ENCODE assay signal across 8 mouse cellular contexts in genomic region chr10:70099052-70099451, GRCm38 (mm10). TPM values are rescaled to one million over a fixed set of nuclear protein-coding genes. Genes with fewer than 3 reads are reported as not detected.
A peak's percentile ranks its signal among the peaks of the same experiment; 100 is the strongest.
DNase-seq lines count a peak whose midpoint lies in the region; ATAC-seq and TF ChIP-seq lines count a peak whose summit lies in the region.

No protein-coding gene starts in this region.

- H3K36me3 ChIP-seq in heart, embryonic 15.5 days = peaks cover 5% of the 10 kb centered on the region; the same call in 1 of the 2 replicates
- no peaks in the 10 kb centered on the region; the same call in 1 of the 2 replicates for H3K36me3 ChIP-seq in embryonic facial prominence, embryonic 11.5 days (replicated peaks; ENCODE audit: control insufficient read depth, insufficient read depth, low read depth, low read length)
- no peaks in the 10 kb centered on the region for H3K36me3 ChIP-seq in hindbrain, postnatal 0 days (ENCODE audit: insufficient read depth, low read length)
- H3K36me3 ChIP-seq in midbrain, embryonic 16.5 days (ENCODE audit: control insufficient read depth, insufficient read depth, low read length) = 0 out of 2 replicates have a peak, but pooled peaks cover 2% of the 10 kb centered on the region

- DNase-seq in heart, adult 9 months (ENCODE audit: low spot score in 2 of 2) = no peak
- DNase-seq in embryonic facial prominence, embryonic 11.5 days (ENCODE audit: low spot score) = no peak
- no peak for DNase-seq in hindbrain, postnatal 0 days (ENCODE audit: low spot score)
- DNase-seq in spleen, postnatal 10 days (ENCODE audit: low spot score in 2 of 2) = no peak
- DNase-seq in kidney, adult 18-20 months = no peak
- no peak for DNase-seq in kidney, postnatal 36 days

- 15% methylated on average over 8 of the region's 8 CpGs for WGBS in heart, embryonic 15.5 days
- 21% methylated on average over 8 of the region's 8 CpGs for WGBS in embryonic facial prominence, embryonic 11.5 days
- WGBS in hindbrain, postnatal 0 days = 26% methylated on average over 8 of the region's 8 CpGs
- 27% methylated on average over 8 of the region's 8 CpGs for WGBS in midbrain, embryonic 16.5 days

- H3K27ac ChIP-seq in heart, embryonic 15.5 days = peak overlapping the region; percentile 89
- H3K27ac ChIP-seq in embryonic facial prominence, embryonic 11.5 days (replicated peaks; ENCODE audit: low read depth, low read length) = no peak overlapping the region
- peak overlapping the region; percentile 87 for H3K27ac ChIP-seq in hindbrain, postnatal 0 days
- H3K27ac ChIP-seq in midbrain, embryonic 16.5 days (ENCODE audit: low read length) = peak overlapping the region; percentile 90

- H3K4me2 ChIP-seq in heart, embryonic 15.5 days = peak overlapping the region; percentile 85
- H3K4me2 ChIP-seq in embryonic facial prominence, embryonic 11.5 days (ENCODE audit: low read depth, low read length) = peak overlapping the region; percentile 94
- H3K4me2 ChIP-seq in hindbrain, postnatal 0 days (ENCODE audit: low read depth, low read length) = peak overlapping the region; percentile 92
- H3K4me2 ChIP-seq in midbrain, embryonic 16.5 days (ENCODE audit: low read length) = peak overlapping the region; percentile 72

- peak overlapping the region; percentile 76 for H3K4me3 ChIP-seq in heart, embryonic 15.5 days
- H3K4me3 ChIP-seq in embryonic facial prominence, embryonic 11.5 days (ENCODE audit: low read depth, low read length) = peak overlapping the region; percentile 93
- peak overlapping the region; percentile 99 for H3K4me3 ChIP-seq in hindbrain, postnatal 0 days (ENCODE audit: low read length)
- peak overlapping the region; percentile 67 for H3K4me3 ChIP-seq in midbrain, embryonic 16.5 days (ENCODE audit: low read depth, low read length)

- H3K9me3 ChIP-seq in heart, embryonic 15.5 days (replicated peaks) = 0 out of 2 replicates have a peak, but pooled peaks cover 3% of the 10 kb centered on the region
- no peaks in the 10 kb centered on the region for H3K9me3 ChIP-seq in embryonic facial prominence, embryonic 11.5 days (replicated peaks; ENCODE audit: control insufficient read depth, low read length)
- no peaks in the 10 kb centered on the region for H3K9me3 ChIP-seq in hindbrain, postnatal 0 days (ENCODE audit: low read length)
- H3K9me3 ChIP-seq in midbrain, embryonic 16.5 days (replicated peaks; ENCODE audit: control insufficient read depth, low read length, poor library complexity, severe bottlenecking) = no peaks in the 10 kb centered on the region

- ATAC-seq in heart, embryonic 15.5 days (replicated peaks; ENCODE audit: insufficient number of reproducible peaks, insufficient read depth, low FRiP score, low read depth) = no peak
- no peak for ATAC-seq in embryonic facial prominence, embryonic 11.5 days (replicated peaks; ENCODE audit: insufficient number of reproducible peaks, low FRiP score, low TSS enrichment, low read depth)
- ATAC-seq in hindbrain, postnatal 0 days = no peak
- no peak for ATAC-seq in midbrain, embryonic 16.5 days

- H3K9ac ChIP-seq in heart, embryonic 15.5 days = peak overlapping the region; percentile 84
- H3K9ac ChIP-seq in embryonic facial prominence, embryonic 11.5 days (replicated peaks; ENCODE audit: low read length) = 0 out of 2 replicates have a peak overlapping the region, but pooled peaks have one; percentile 2
- H3K9ac ChIP-seq in hindbrain, postnatal 0 days (replicated peaks; ENCODE audit: low read length) = peak overlapping the region; percentile 89
- peak overlapping the region; percentile 81 for H3K9ac ChIP-seq in midbrain, embryonic 16.5 days (ENCODE audit: low read depth, low read length)

- H3K4me1 ChIP-seq in heart, embryonic 15.5 days (replicated peaks) = peaks cover 34% of the 10 kb centered on the region
- peaks cover 4% of the 10 kb centered on the region; the same call in 1 of the 2 replicates for H3K4me1 ChIP-seq in embryonic facial prominence, embryonic 11.5 days (ENCODE audit: control insufficient read depth, insufficient read depth, low read length)
- peaks cover 12% of the 10 kb centered on the region for H3K4me1 ChIP-seq in hindbrain, postnatal 0 days (ENCODE audit: insufficient read depth, low read length)
- H3K4me1 ChIP-seq in midbrain, embryonic 16.5 days (ENCODE audit: control insufficient read depth, insufficient read depth, low read length) = peaks cover 30% of the 10 kb centered on the region

- no peaks in the 10 kb centered on the region for H3K27me3 ChIP-seq in heart, embryonic 15.5 days
- no peaks in the 10 kb centered on the region for H3K27me3 ChIP-seq in embryonic facial prominence, embryonic 11.5 days (ENCODE audit: control insufficient read depth, insufficient read depth, low read length)
- H3K27me3 ChIP-seq in hindbrain, postnatal 0 days (ENCODE audit: insufficient read depth, low read length) = no peaks in the 10 kb centered on the region
- H3K27me3 ChIP-seq in midbrain, embryonic 16.5 days (ENCODE audit: control insufficient read depth, insufficient read depth, low read depth, low read length) = no peaks in the 10 kb centered on the region

- TF ChIP-seq CTCF in hindbrain, postnatal 0 days (IDR thresholded peaks at IDR 0.05; ENCODE audit: low read depth) = no peak

RNA-seq across cellular contexts. Expression of gene Ccdc6, which starts 2.1 kb away (rescaled TPM):
- polyA plus RNA-seq in heart, embryonic 15.5 days (2015; fragmentation: Nextera tagmentation; extraction: Ambion mirVana) = 13.8 and 15.7 TPM in 2 replicates
- polyA plus RNA-seq in embryonic facial prominence, embryonic 11.5 days (2014; fragmentation: Nextera tagmentation; extraction: Ambion mirVana) = 20.2 and 20.8 TPM in 2 replicates
- total RNA-seq in hindbrain, postnatal 0 days (2014; rRNA removed) = 28.0 and 29.7 TPM in 2 replicates
- polyA plus RNA-seq in hindbrain, postnatal 0 days (2015; fragmentation: Nextera tagmentation; extraction: Ambion mirVana) = 22.6 and 22.9 TPM in 2 replicates
- polyA plus RNA-seq in midbrain, embryonic 16.5 days (2015; fragmentation: Nextera tagmentation; extraction: Ambion mirVana) = 22.1 and 26.1 TPM in 2 replicates

Comparison
In these comparisons a context has a peak if more than half of its experiments do, and no peak if none do; other contexts are left out.
1. H3K9ac ChIP-seq: peak in every context shown above with its lines; median percentile 89 in hindbrain, postnatal 0 days; 84 in heart, embryonic 15.5 days; 81 in midbrain, embryonic 16.5 days; 2 in embryonic facial prominence, embryonic 11.5 days.